Mouse (Mus musculus): ENCODE measurements around the gene Eef1g. TPM values are rescaled to one million over a fixed set of nuclear protein-coding genes. Genes with fewer than 3 reads are reported as not detected.

Eef1g gene
- polyA plus RNA-seq, 1 experiment from 2014 or later = 344 TPM

Other genes starting within 250 kb of the Eef1g start
- 82.6 and 87.8 TPM in 2 replicates for gene Slc3a2, start 243.7 kb upstream of the Eef1g start, polyA plus RNA-seq (2014; fragmentation: Nextera tagmentation; extraction: Ambion mirVana)
- gene Wdr74, start 231.2 kb upstream of the Eef1g start, polyA plus RNA-seq (2014; fragmentation: Nextera tagmentation; extraction: Ambion mirVana) = 56.4 and 58.8 TPM in 2 replicates
- gene 1700092M07Rik, start 226.3 kb upstream of the Eef1g start, polyA plus RNA-seq (2014; fragmentation: Nextera tagmentation; extraction: Ambion mirVana) = 0.99 and 2.2 TPM in 2 replicates
- 82.2 and 85.1 TPM in 2 replicates for gene Stx5a, start 225.6 kb upstream of the Eef1g start, polyA plus RNA-seq (2014; fragmentation: Nextera tagmentation; extraction: Ambion mirVana)
- 126 and 138 TPM in 2 replicates for gene Nxf1, start 210.0 kb upstream of the Eef1g start, polyA plus RNA-seq (2014; fragmentation: Nextera tagmentation; extraction: Ambion mirVana)
- gene Tmem223, start 196.0 kb upstream of the Eef1g start, polyA plus RNA-seq (2014; fragmentation: Nextera tagmentation; extraction: Ambion mirVana) = 146 and 150 TPM in 2 replicates
- gene Tmem179b, start 192.6 kb upstream of the Eef1g start, polyA plus RNA-seq (2014; fragmentation: Nextera tagmentation; extraction: Ambion mirVana) = 63.9 and 69.9 TPM in 2 replicates
- 12.8 and 14.3 TPM in 2 replicates for gene Taf6l, start 180.6 kb upstream of the Eef1g start, polyA plus RNA-seq (2014; fragmentation: Nextera tagmentation; extraction: Ambion mirVana)
- 138 and 155 TPM in 2 replicates for gene Polr2g, start 168.5 kb upstream of the Eef1g start, polyA plus RNA-seq (2014; fragmentation: Nextera tagmentation; extraction: Ambion mirVana)
- gene Zbtb3, start 164.5 kb upstream of the Eef1g start, polyA plus RNA-seq (2014; fragmentation: Nextera tagmentation; extraction: Ambion mirVana) = 3.9 and 5.2 TPM in 2 replicates
- 32.3 and 34.0 TPM in 2 replicates for gene Ttc9c, start 147.7 kb upstream of the Eef1g start, polyA plus RNA-seq (2014; fragmentation: Nextera tagmentation; extraction: Ambion mirVana)
- 4.6 and 6.1 TPM in 2 replicates for gene Hnrnpul2, start 147.0 kb upstream of the Eef1g start, polyA plus RNA-seq (2014; fragmentation: Nextera tagmentation; extraction: Ambion mirVana)
- gene AC129217.1, start 137.3 kb upstream of the Eef1g start, polyA plus RNA-seq (2014; fragmentation: Nextera tagmentation; extraction: Ambion mirVana) = not detected in 2 replicates
- 37.9 and 41.7 TPM in 2 replicates for gene Bscl2, start 129.6 kb upstream of the Eef1g start, polyA plus RNA-seq (2014; fragmentation: Nextera tagmentation; extraction: Ambion mirVana)
- gene Gng3, start 127.8 kb upstream of the Eef1g start, polyA plus RNA-seq (2014; fragmentation: Nextera tagmentation; extraction: Ambion mirVana) = 3.5 and 4.2 TPM in 2 replicates
- 0.33 and 0.44 TPM in 2 replicates for gene Lrrn4cl, start 116.3 kb upstream of the Eef1g start, polyA plus RNA-seq (2014; fragmentation: Nextera tagmentation; extraction: Ambion mirVana)
- 141 and 143 TPM in 2 replicates for gene Ubxn1, start 95.5 kb upstream of the Eef1g start, polyA plus RNA-seq (2014; fragmentation: Nextera tagmentation; extraction: Ambion mirVana)
- 53.5 and 59.0 TPM in 2 replicates for gene Uqcc3, start 86.1 kb upstream of the Eef1g start, polyA plus RNA-seq (2014; fragmentation: Nextera tagmentation; extraction: Ambion mirVana)
- gene Lbhd1, start 83.3 kb upstream of the Eef1g start, polyA plus RNA-seq (2014; fragmentation: Nextera tagmentation; extraction: Ambion mirVana) = 60.1 and 72.4 TPM in 2 replicates
- gene Gm49403, start 83.1 kb upstream of the Eef1g start, polyA plus RNA-seq (2014; fragmentation: Nextera tagmentation; extraction: Ambion mirVana) = not detected in 2 replicates
- gene 1810009A15Rik, start 78.2 kb upstream of the Eef1g start, polyA plus RNA-seq (2014; fragmentation: Nextera tagmentation; extraction: Ambion mirVana) = 77.5 and 86.8 TPM in 2 replicates
- not detected in 2 replicates for gene Gm49416, start 78.1 kb upstream of the Eef1g start, polyA plus RNA-seq (2014; fragmentation: Nextera tagmentation; extraction: Ambion mirVana)
- gene Ints5, start 74.0 kb upstream of the Eef1g start, polyA plus RNA-seq (2014; fragmentation: Nextera tagmentation; extraction: Ambion mirVana) = 19.2 and 24.6 TPM in 2 replicates
- 66.6 and 81.4 TPM in 2 replicates for gene Ganab, start 69.0 kb upstream of the Eef1g start, polyA plus RNA-seq (2014; fragmentation: Nextera tagmentation; extraction: Ambion mirVana)
- gene B3gat3, start 46.7 kb upstream of the Eef1g start, polyA plus RNA-seq (2014; fragmentation: Nextera tagmentation; extraction: Ambion mirVana) = 33.2 and 35.9 TPM in 2 replicates
- 1.2 and 1.7 TPM in 2 replicates for gene Rom1, start 37.7 kb upstream of the Eef1g start, polyA plus RNA-seq (2014; fragmentation: Nextera tagmentation; extraction: Ambion mirVana)
- gene Eml3, start 37.5 kb upstream of the Eef1g start, polyA plus RNA-seq (2014; fragmentation: Nextera tagmentation; extraction: Ambion mirVana) = 8.1 and 8.5 TPM in 2 replicates
- gene Mta2, start 25.2 kb upstream of the Eef1g start, polyA plus RNA-seq (2014; fragmentation: Nextera tagmentation; extraction: Ambion mirVana) = 30.0 and 39.9 TPM in 2 replicates
- gene Tut1, start 13.2 kb upstream of the Eef1g start, polyA plus RNA-seq (2014; fragmentation: Nextera tagmentation; extraction: Ambion mirVana) = 17.1 and 19.8 TPM in 2 replicates
- 15.1 and 17.4 TPM in 2 replicates for gene Ahnak, start 22.2 kb downstream of the Eef1g start, polyA plus RNA-seq (2014; fragmentation: Nextera tagmentation; extraction: Ambion mirVana)
- not detected in 2 replicates for gene Scgb1a1, start 120.9 kb downstream of the Eef1g start, polyA plus RNA-seq (2014; fragmentation: Nextera tagmentation; extraction: Ambion mirVana)
- gene Asrgl1, start 168.6 kb downstream of the Eef1g start, polyA plus RNA-seq (2014; fragmentation: Nextera tagmentation; extraction: Ambion mirVana) = 8.4 and 12.2 TPM in 2 replicates

Measured in heart, embryonic 11.5 days (tissue).